Mouse (Mus musculus) cerebral cortex, adult 2 months (tissue): ENCODE measurements around the gene Tmem151b.

Experiments used
- WGBS: fragments of 180-500 bp; shearing (Covaris S2); methylation state at CpG from one replicate; pipeline ENCODE4 v1.1.7; 2018; 5-methylcytosine and 5-hydroxymethylcytosine counted together

Gene Tmem151b

GRCm38 (mm10) chr17:45584096-45584896 is 34.8 kb upstream of the Tmem151b start:
- WGBS, result 35% methylated on average over 12 of the region's 12 CpGs

- WGBS, result 50% methylated on average over 6 of the region's 6 CpGs
These were observed 33.4 kb upstream of the Tmem151b start for GRCm38 (mm10) chr17:45582715-45583355.

- 94% methylated on average over 6 of the region's 6 CpGs for WGBS
These were observed 32.7 kb upstream of the Tmem151b start for GRCm38 (mm10) chr17:45582188-45582587.

GRCm38 (mm10) chr17:45581567-45581983 is 32.1 kb upstream of the Tmem151b start:
- WGBS, result 9% methylated on average over 2 of the region's 2 CpGs

- WGBS, result 41% methylated on average over 12 of the region's 12 CpGs
These were observed 31.5 kb upstream of the Tmem151b start for GRCm38 (mm10) chr17:45580958-45581477.

GRCm38 (mm10) chr17:45579554-45579953 is 30.1 kb upstream of the Tmem151b start:
- WGBS, result 91% methylated on average over 4 of the region's 4 CpGs

- 79% methylated on average over 7 of the region's 7 CpGs for WGBS
These were observed 29.4 kb upstream of the Tmem151b start for GRCm38 (mm10) chr17:45578843-45579242.

GRCm38 (mm10) chr17:45578242-45578641 is 28.8 kb upstream of the Tmem151b start:
- 72% methylated on average over 5 of the region's 5 CpGs for WGBS

GRCm38 (mm10) chr17:45575123-45575897 is 25.8 kb upstream of the Tmem151b start:
- 89% methylated on average over 8 of the region's 8 CpGs for WGBS

- WGBS, result 2% methylated on average over 17 of the region's 17 CpGs
These were observed 24.8 kb upstream of the Tmem151b start for GRCm38 (mm10) chr17:45574129-45574761.

- WGBS, result under 1% methylated on average over 18 of the region's 18 CpGs
These were observed 24.3 kb upstream of the Tmem151b start for GRCm38 (mm10) chr17:45573780-45574123.

- WGBS, result under 1% methylated on average over 41 of the region's 41 CpGs
These were observed 23.8 kb upstream of the Tmem151b start, which contains the start of gene Hsp90ab1 for GRCm38 (mm10) chr17:45573087-45573779. TSS of gene Hsp90ab1 (minus strand) at chr17:45573271.

GRCm38 (mm10) chr17:45572103-45573086 is 22.9 kb upstream of the Tmem151b start:
- WGBS, result under 1% methylated on average over 57 of the region's 57 CpGs

GRCm38 (mm10) chr17:45569999-45570398 is 20.5 kb upstream of the Tmem151b start:
- 52% methylated on average over 4 of the region's 4 CpGs for WGBS

GRCm38 (mm10) chr17:45568990-45569389 is 19.5 kb upstream of the Tmem151b start:
- 75% methylated on average over 12 of the region's 12 CpGs for WGBS

GRCm38 (mm10) chr17:45567162-45567601 is 17.7 kb upstream of the Tmem151b start:
- 25% methylated on average over 4 of the region's 4 CpGs for WGBS

- WGBS, result 44% methylated on average over 18 of the region's 18 CpGs
These were observed 17.1 kb upstream of the Tmem151b start for GRCm38 (mm10) chr17:45566360-45567161.

GRCm38 (mm10) chr17:45566031-45566359 is 16.5 kb upstream of the Tmem151b start:
- 84% methylated on average over 1 of the region's 1 CpGs for WGBS

GRCm38 (mm10) chr17:45565103-45565502 is 15.6 kb upstream of the Tmem151b start:
- 92% methylated on average over 11 of the region's 11 CpGs for WGBS
